Mouse (Mus musculus) thymus, postnatal 4 days (tissue): Measurements from ENCODE around the gene Calu.
"Not testable (repeated sequence)": the region's sequence is repeated elsewhere in the genome, so short reads cannot be mapped to it uniquely, and the experiment has no call there.

ENCODE experiments used
- DNase-seq: peaks from one replicate; pipeline ENCODE4 v3.0.0; 2021

The Calu gene

GRCm38 (mm10) chr6:29363129-29363515 lies 15.3 kb downstream of the Calu start:
- no peak for DNase-seq

GRCm38 (mm10) chr6:29365277-29365676 lies 17.4 kb downstream of the Calu start:
- no peak for DNase-seq

GRCm38 (mm10) chr6:29377386-29377785 lies 29.5 kb downstream of the Calu start:
- DNase-seq = no peak

GRCm38 (mm10) chr6:29378678-29379077 lies 30.8 kb downstream of the Calu start:
- no peak for DNase-seq

- DNase-seq = no peak
Measured at GRCm38 (mm10) chr6:29379954-29380353, 32.1 kb downstream of the Calu start.

GRCm38 (mm10) chr6:29382442-29382841 lies 34.6 kb downstream of the Calu start:
- no peak for DNase-seq

GRCm38 (mm10) chr6:29388052-29388518 lies 40.2 kb downstream of the Calu start, which contains the start of gene Opn1sw:
Gene Opn1sw, minus strand, starts transcription at chr6:29388468.
- DNase-seq = peak; percentile 49

- DNase-seq = peak; percentile 21
Measured at GRCm38 (mm10) chr6:29388606-29389080, 40.8 kb downstream of the Calu start.

GRCm38 (mm10) chr6:29389425-29389824 lies 41.6 kb downstream of the Calu start:
- no peak for DNase-seq

GRCm38 (mm10) chr6:29390500-29390899 lies 42.6 kb downstream of the Calu start:
- not testable (repeated sequence) for DNase-seq

- not testable (repeated sequence) for DNase-seq
Measured at GRCm38 (mm10) chr6:29391241-29391640, 43.4 kb downstream of the Calu start.

- DNase-seq = no peak
Measured at GRCm38 (mm10) chr6:29391802-29392201, 43.9 kb downstream of the Calu start.

GRCm38 (mm10) chr6:29394286-29394685 lies 46.4 kb downstream of the Calu start:
- no peak for DNase-seq

GRCm38 (mm10) chr6:29395910-29396713 lies 48.2 kb downstream of the Calu start, which contains the start of gene Ccdc136:
Gene Ccdc136, plus strand, starts transcription at chr6:29396309.
- peak; percentile 53 for DNase-seq

GRCm38 (mm10) chr6:29396714-29397540 lies 49.1 kb downstream of the Calu start:
- no peak for DNase-seq

- DNase-seq = no peak
Measured at GRCm38 (mm10) chr6:29397575-29397974, 49.7 kb downstream of the Calu start.

GRCm38 (mm10) chr6:29399851-29400250 lies 52.0 kb downstream of the Calu start:
- DNase-seq = no peak

- peak; percentile 68 for DNase-seq
Measured at GRCm38 (mm10) chr6:29402693-29403342, 54.9 kb downstream of the Calu start.

- no peak for DNase-seq
Measured at GRCm38 (mm10) chr6:29406412-29406811, 58.5 kb downstream of the Calu start.

- DNase-seq = peak; percentile 46
Measured at GRCm38 (mm10) chr6:29415446-29415845, 67.6 kb downstream of the Calu start.

GRCm38 (mm10) chr6:29420596-29420995 lies 72.7 kb downstream of the Calu start:
- no peak for DNase-seq

GRCm38 (mm10) chr6:29425118-29425517 lies 77.2 kb downstream of the Calu start:
- DNase-seq = no peak

- DNase-seq = no peak
Measured at GRCm38 (mm10) chr6:29426331-29426730, 78.5 kb downstream of the Calu start.
